Mouse (Mus musculus): ENCODE data around the gene Heyl.
A peak's percentile ranks its signal among the peaks of the same experiment; 100 is the strongest.

Heyl gene

DNA sequence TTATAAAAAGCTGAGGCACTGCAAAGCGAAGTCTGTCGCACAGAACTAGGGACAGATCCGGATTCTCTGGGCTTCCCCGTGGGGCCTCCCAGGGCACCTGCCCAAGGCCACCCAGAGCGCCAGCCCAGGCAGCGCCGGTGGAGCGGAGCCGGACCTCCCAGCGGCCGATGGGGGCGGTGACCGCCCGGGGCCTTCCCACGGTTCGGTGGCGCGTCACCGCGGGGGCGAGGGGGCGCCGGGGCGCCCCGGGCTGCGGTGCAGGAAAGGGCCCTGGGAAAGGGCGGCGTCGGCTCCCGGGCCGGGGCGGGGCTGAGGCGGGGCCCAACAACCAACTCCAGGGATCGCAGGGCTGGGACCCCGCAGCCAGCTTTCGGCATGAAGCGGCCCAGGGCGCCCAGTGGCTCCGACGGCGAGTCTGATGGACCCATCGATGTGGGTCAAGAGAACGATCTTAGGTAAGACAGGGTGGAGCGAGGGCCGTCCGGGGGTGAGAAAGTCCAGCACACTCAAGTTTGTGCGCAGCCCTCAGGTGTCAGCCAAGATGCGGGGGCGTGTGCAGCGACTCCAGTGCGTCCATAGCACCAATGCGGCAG lies at the start of gene Heyl:
Gene Heyl (plus strand): TSS at position 65 of the 593 bp plus-strand sequence.
- peak; percentile 99 for DNase-seq

DNA sequence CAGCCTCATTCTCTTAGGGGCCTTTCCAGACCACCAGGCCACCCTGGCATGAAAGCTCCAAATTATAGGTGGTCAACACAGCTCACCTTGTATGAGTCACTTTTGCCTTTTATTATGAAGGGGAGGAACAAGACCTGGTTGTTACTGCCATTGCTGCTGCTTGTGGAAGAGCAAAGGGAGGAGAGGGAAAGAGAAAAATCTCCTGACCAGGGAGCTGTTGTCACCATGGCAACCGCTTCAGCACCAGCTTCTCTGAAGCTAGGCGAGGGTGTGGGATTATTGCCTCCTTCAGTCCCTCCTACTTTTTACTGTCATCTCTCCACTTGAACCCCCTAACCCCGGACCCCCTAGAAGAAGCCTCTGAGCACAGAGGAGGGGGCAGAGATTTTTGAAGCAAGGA lies 48.5 kb upstream of the Heyl start:
- no peak for DNase-seq

DNA sequence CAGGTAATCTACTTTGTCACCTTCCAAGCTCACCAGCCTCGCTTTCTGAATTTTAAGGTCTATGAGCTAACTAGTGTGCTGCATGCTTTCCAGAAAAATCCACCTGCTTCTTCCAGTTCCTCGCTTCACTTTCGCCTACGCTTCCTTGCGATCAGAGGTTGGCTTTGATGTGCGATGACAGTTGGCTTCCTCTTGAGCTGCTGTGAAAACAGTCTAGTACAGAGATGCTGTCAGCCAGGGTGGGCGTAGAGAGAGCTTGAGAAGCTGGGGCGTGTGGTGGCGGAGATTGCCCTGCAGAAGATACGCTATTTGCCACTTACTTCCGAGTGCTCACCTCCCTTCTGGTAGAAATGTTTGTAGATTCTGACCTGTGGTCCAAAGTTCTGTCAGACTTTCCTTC lies 41.0 kb upstream of the Heyl start:
- DNase-seq: no peak

DNA sequence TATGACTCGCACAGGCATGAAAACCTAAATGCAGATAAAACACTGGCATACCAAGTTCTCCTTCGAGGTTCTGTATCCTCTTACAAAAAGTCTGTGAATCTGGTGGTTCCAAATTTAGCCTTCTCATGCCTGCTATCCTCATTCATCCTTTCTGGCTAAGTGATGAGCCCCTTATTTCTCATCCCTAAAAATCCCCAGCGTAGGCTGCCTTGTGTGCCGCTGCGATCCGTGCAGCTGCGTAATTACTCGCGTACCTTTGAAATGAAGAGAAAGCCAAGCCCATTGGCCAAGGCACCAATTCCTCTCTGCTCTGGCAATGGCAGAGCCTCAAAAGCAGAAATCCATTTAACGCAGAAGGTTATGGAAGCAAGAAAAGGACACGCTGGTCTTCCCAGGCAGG lies 39.6 kb upstream of the Heyl start:
- no peak for DNase-seq

DNA sequence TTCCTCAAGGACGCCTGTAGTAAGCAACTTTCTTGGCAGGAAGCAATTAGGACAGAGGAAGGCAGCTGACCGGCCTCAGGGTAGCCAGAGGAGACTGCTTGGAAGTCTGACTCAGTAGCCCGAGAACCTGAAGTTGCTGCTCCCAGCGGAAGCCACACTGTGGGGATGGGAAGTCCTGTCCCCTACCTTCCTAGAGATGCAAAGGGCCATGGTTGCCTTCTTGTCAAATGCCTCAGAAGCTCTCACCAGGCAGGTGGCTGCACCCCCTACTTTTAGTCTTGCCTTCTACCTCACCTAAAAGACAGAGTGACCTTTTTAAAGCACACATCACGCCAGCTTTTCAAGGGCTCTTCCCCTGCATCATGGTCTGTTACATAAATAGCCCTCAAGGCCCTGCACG lies 36.7 kb upstream of the Heyl start:
- DNase-seq: no peak

GRCm38 (mm10) chr4:123200771-123201185 lies 32.6 kb upstream of the Heyl start:
- no peak for DNase-seq

DNA sequence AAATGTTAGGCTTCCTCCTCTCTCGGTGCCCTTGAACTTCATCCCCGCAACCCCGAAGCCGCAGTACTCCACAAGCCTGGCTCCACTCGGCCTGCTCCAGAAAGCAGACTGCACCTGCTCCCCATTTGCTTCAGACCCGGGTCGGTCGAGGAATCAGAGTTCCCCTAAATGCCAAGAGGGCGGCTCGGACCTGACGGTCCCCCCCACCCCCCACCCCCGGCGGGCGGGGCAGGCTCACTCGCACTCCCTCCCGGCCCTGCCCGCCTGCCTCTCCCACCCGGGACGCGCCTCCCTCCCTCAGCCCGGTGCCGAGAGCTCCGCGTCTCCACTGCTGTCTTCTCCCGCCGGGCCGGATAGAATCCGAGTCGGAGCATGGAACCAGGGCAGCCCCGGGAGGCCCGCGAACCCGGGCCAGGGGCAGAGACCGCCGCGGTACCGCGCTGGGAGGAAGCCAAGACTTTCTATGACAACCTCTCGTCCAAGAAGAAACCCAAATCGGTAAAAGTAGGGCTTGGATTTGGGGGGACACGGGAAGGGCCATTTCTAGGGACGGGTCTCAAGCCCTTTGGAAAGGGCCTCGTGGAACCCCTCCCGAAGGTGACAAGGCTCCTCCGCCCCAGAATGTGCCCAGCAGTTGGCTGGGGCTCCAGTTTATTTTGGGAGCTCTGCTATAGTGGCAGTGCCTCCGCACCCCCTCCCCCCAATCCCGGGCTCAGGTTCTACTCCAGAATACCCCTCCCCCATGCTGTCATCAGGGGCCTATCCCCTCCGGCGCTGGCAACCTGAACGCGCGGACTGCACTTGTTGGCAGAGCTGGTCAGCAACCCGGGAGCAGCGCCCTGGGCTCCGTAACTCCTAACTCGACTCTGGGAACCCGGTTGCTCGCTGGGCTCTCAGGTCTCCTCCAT lies 31.9 kb upstream of the Heyl start, which contains the start of gene Nt5c1a:
Gene Nt5c1a (plus strand): TSS at position 319 of the 908 bp plus-strand sequence.
- peak; percentile 98 for DNase-seq

DNA sequence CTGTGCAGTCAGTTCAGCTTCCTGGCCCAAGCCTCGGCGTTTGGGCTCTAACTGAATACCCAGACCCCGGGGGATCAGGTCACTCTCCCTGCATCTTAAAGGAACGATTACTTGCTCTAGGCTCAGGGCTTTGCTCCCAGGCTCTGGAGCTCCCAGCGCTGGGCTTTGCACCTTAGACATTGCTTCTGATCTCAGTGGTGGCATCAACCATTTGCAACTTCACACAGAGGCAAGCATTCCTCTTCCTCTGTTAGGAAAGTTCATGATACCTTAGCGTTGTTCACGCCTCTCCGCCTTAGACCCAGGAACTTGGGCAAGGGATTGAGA lies 31.3 kb upstream of the Heyl start:
- no peak for DNase-seq

- no peak for DNase-seq
These were observed 26.0 kb upstream of the Heyl start for GRCm38 (mm10) chr4:123207337-123207736.

DNA sequence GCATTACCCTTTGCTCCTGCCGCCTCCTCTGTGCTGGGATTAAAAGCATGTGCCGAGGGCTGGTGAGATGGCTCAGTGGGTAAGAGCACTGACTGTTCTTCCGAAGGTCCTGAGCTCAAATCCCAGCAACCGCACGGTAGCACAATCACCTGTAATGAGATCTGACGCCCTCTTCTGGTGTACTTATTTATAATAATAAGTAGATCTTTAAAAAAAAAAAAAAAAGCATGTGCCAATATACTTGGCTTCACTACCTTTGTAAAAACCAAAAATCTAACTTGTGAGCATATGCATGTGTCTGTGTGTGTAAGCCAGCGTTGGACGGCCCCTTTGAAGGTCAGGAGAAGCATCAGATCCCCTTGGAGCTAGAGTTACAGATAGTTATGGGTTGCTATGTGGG lies 22.4 kb upstream of the Heyl start:
- no peak for DNase-seq

GRCm38 (mm10) chr4:123211453-123211852 lies 21.9 kb upstream of the Heyl start:
- DNase-seq: no peak

DNA sequence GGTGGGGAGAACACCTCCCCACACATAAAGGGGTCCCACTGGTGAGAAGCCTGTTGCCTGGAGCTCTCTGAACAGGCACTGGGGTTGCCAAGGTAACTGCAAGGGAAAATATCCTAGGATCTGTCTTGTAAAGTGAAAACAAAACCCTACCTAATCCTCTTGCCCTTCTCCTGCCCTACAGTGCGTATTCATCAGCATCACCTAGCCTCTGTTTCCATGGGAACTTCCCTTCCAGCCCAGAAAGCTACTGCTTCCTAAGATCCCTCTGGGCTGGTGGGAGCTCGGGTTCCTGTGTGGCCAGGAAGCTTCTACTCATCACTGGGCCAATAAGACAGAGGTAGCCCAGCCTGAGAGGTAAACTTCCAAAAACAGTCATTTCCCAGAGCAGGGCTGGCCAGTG lies 21.0 kb upstream of the Heyl start:
- no peak for DNase-seq

- DNase-seq: no peak
These were observed 19.4 kb upstream of the Heyl start for GRCm38 (mm10) chr4:123213975-123214374.

DNA sequence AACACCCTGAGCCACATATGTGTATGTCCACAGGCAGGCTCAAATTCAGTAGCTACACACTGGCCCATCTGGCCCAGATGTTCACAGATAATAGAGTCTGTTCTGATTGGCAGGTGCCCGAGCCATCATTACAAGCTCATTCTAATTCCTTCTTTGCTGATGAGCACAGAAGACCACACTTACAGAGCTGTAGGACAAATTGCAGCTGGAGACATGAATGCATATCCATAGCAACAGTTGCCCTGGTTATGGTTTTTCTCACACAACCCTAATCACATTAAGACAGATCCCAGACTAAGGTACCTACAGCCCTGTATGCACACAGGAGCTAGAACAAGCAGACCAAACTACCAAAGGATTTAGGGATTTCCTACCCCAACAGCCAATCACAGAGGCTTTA lies 18.0 kb upstream of the Heyl start:
- DNase-seq: no peak

GRCm38 (mm10) chr4:123216782-123217181 lies 16.6 kb upstream of the Heyl start:
- no peak for DNase-seq

GRCm38 (mm10) chr4:123219720-123220357 lies 13.5 kb upstream of the Heyl start:
- peak; percentile 94 for DNase-seq

DNA sequence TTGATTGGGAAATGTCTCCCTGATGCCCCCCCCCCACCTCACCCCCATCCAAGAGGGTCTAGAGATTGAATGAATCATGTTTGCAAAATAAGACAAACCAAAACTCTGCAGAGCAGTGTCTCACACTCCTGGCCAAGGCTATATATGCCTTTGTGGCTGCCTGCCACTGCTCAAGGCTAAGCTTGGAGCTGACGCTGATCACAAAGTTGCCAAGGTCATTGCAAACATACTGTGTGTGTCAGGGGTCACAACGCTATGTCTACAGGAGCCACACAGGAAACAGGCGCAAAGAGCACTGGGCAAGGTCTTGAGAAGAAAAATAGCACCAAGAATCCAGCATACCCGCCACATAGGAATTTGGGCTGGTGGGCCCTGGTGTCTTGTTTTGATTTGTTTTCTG lies 12.7 kb upstream of the Heyl start:
- peak; percentile 87 for DNase-seq

GRCm38 (mm10) chr4:123223309-123223708 lies 10.0 kb upstream of the Heyl start:
- DNase-seq: no peak

DNA sequence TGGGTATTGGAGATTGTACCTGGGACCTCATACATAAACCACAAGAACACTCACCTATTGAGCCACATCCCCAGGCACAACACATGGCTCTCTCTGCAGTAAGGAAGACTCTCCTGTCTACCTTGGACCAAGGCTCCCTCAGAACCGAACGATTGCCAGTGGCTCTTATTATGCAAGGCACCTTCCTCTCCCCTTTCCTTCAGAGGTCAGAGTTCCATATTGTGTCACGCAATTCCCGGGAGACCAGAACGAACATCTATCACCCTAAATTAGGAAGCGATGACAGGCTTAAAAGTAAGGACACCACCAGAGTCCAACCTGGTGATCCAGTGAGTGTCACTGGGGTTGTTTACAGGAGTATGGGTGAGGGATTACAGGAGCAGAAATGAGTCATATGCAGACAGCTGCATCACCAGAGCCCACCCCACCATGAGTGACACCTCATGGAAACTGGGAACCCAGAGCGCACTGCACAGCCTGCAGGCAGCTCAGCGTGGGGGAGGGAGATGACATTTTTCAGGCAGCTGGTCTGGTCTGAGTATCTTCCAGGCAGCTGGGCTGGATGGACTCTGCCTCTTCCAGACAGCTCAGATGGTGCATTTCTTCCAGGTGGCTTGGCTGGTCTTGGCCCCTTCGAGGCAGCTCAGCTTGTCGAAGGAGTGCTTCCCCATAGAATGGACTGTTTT lies 7.5 kb upstream of the Heyl start:
- DNase-seq: peak; percentile 99

DNA sequence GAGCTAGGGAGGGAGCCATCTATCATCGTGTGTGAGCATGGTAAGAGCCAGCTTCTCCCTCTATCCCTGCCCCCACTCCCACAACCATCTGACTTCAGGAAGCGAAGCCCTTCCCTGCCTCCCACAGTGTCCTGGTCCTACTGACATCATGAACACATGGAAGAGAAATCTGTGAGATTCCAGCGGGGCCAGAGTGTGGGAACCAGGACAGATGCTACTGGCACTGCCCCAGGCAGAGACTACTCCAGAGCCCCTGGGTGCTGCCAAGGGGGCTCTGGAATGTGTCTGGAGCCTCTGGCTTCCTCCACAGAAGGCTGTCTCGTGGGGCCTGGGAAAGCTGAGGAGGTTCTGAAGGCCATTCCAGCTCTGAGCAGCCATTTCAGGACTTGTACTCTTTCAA lies 5.6 kb upstream of the Heyl start:
- DNase-seq: peak; percentile 99

GRCm38 (mm10) chr4:123228270-123228669 lies 5.1 kb upstream of the Heyl start:
- peak; percentile 99 for DNase-seq

DNA sequence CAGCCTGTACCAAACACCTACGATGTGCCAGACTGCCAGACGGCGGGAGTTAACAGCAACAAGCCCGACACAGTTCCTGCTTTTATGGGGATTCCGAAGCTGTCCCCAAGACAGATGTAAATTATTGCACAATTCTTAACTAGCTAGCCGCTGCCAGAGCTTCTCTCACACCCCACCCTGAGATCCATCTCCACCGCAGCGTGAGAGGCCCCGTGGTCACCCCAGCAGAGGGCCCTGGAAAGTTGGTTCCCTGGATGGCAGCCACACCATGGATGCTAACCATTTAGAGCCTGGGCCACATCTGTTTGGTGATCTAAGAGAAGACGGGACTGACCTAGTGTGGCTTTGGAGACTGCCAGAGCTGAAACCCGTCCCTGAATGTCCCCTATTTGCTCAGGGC lies 4.2 kb upstream of the Heyl start:
- peak; percentile 99 for DNase-seq

DNA sequence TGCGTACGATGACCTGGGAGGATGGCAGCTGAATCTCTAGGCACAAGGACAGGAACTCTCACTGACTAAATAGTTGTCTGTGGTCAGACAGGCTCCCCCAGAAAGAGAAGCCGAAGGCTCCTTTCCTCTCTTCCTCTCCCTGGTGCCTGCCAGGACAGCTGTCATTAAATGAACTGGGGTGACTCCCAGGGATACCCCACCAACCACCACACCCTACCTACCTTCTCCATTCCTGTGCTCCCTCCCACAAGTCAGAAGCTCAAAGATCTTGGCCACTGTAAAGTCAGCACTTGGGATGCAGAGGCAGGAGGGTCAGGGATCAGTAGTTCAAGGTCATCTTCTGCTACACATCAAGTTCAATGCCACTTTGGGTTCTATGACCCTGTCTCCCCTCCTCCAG lies 515 bp upstream of the Heyl start:
- peak; percentile 90 for DNase-seq

Data from heart, adult 11 months (tissue).